Mouse (Mus musculus) megakaryocyte, embryonic 14.5 days (primary cell): ENCODE measurements around the gene Klhl26. TPM values are rescaled to one million over a fixed set of nuclear protein-coding genes. Genes with fewer than 3 reads are reported as not detected.

Experiments used
- H3K27me3 ChIP-seq: replicated peaks from 2 replicates; pipeline ENCODE3; 2012; ENCODE audit warnings: inconsistent platforms
- H3K36me3 ChIP-seq: replicated peaks from 2 replicates; pipeline ENCODE3; 2012; ENCODE audit warnings: low read length, inconsistent platforms, mixed read lengths
- H3K4me1 ChIP-seq: 2 replicates; pipeline ENCODE4 v1.6.1; 2012; ENCODE audit warnings: inconsistent platforms
- H3K4me3 ChIP-seq: replicated peaks from 2 replicates; pipeline ENCODE3; 2012; ENCODE audit warnings: moderate library complexity, mild to moderate bottlenecking, inconsistent platforms
- H3K9me3 ChIP-seq: 2 replicates; pipeline ENCODE4 v1.6.1; 2012; ENCODE audit warnings: inconsistent platforms
- FLI1 ChIP-seq: IDR thresholded peaks from 2 replicates; pipeline ENCODE4 v1.6.1; 2012; ENCODE audit warnings: low read length, inconsistent platforms, mixed read lengths
- GATA1 ChIP-seq: IDR thresholded peaks from 3 replicates; pipeline ENCODE4 v1.6.1; 2012; ENCODE audit warnings: mixed read lengths, low read length, inconsistent platforms, borderline replicate concordance
- polyA plus RNA-seq: library from polyadenylated mRNA; stranded (reverse); fragments of >175 nt; gene quantifications from 2 replicates; pipeline ENCODE4 v1.2.3, GENCODE M21; 2012; ENCODE audit warnings: low replicate concordance; ENCODE audit not compliant: insufficient read depth

Gene Klhl26
- polyA plus RNA-seq, 1 experiment, result 10.3 TPM

GRCm38 (mm10) chr8:70463306-70463705, 13.5 kb downstream of the Klhl26 start:
- Histone ChIP-seq H3K9me3 (peaks cover 8% of the 10 kb centered on the region), H3K36me3 (peaks cover 95% of the 10 kb centered on the region), H3K4me3 (no peak overlapping the region), H3K27me3 (no peaks in the 10 kb centered on the region), H3K4me1 (peaks cover 90% of the 10 kb centered on the region)
- no peak for TF ChIP-seq FLI1
- no peak for TF ChIP-seq GATA1

- H3K9me3 ChIP-seq, result peaks cover 8% of the 10 kb centered on the region
- no peak overlapping the region for H3K4me3 ChIP-seq
- H3K4me1 ChIP-seq, result peaks cover 90% of the 10 kb centered on the region
- peaks cover 95% of the 10 kb centered on the region for H3K36me3 ChIP-seq
- TF ChIP-seq GATA1 (no peak), FLI1 (no peak)
- H3K27me3 ChIP-seq, result no peaks in the 10 kb centered on the region
Measured at GRCm38 (mm10) chr8:70462516-70462813, 14.3 kb downstream of the Klhl26 start.

GRCm38 (mm10) chr8:70461765-70462515, 14.8 kb downstream of the Klhl26 start:
- Histone ChIP-seq H3K36me3 (peaks cover 95% of the 10 kb centered on the region), H3K27me3 (no peaks in the 10 kb centered on the region)
- TF ChIP-seq GATA1 (no peak), FLI1 (no peak)

GRCm38 (mm10) chr8:70460606-70461005, 16.2 kb downstream of the Klhl26 start:
- peaks cover 8% of the 10 kb centered on the region for H3K9me3 ChIP-seq
- peaks cover 95% of the 10 kb centered on the region for H3K36me3 ChIP-seq
- TF ChIP-seq GATA1, result no peak
- TF ChIP-seq FLI1, result no peak
- H3K4me3 ChIP-seq, result no peak overlapping the region
- peaks cover 86% of the 10 kb centered on the region for H3K4me1 ChIP-seq
- H3K27me3 ChIP-seq, result no peaks in the 10 kb centered on the region

More at GRCm38 (mm10) chr8:70461765-70462515, 14.8 kb downstream of the Klhl26 start:
- Histone ChIP-seq H3K4me1 (peaks cover 90% of the 10 kb centered on the region), H3K9me3 (peaks cover 8% of the 10 kb centered on the region), H3K4me3 (no peak overlapping the region)

GRCm38 (mm10) chr8:70460199-70460598, 16.6 kb downstream of the Klhl26 start:
- Histone ChIP-seq H3K36me3 (peaks cover 95% of the 10 kb centered on the region), H3K9me3 (peaks cover 8% of the 10 kb centered on the region), H3K4me1 (peaks cover 86% of the 10 kb centered on the region), H3K4me3 (peak overlapping the region; percentile 51), H3K27me3 (no peaks in the 10 kb centered on the region)
- TF ChIP-seq GATA1, result no peak
- no peak for TF ChIP-seq FLI1

- Histone ChIP-seq H3K4me1 (peaks cover 83% of the 10 kb centered on the region), H3K36me3 (peaks cover 93% of the 10 kb centered on the region), H3K27me3 (no peaks in the 10 kb centered on the region), H3K4me3 (no peak overlapping the region), H3K9me3 (peaks cover 8% of the 10 kb centered on the region)
- TF ChIP-seq GATA1 (no peak), FLI1 (no peak)
Measured at GRCm38 (mm10) chr8:70459636-70460035, 17.1 kb downstream of the Klhl26 start.

- TF ChIP-seq GATA1 (no peak), FLI1 (no peak)
- Histone ChIP-seq H3K4me3 (peak overlapping the region; percentile 73), H3K9me3 (peaks cover 8% of the 10 kb centered on the region), H3K36me3 (peaks cover 93% of the 10 kb centered on the region), H3K4me1 (peaks cover 85% of the 10 kb centered on the region), H3K27me3 (no peaks in the 10 kb centered on the region)
Measured at GRCm38 (mm10) chr8:70458462-70458861, 18.3 kb downstream of the Klhl26 start.

GRCm38 (mm10) chr8:70457882-70458281, 18.9 kb downstream of the Klhl26 start:
- H3K9me3 ChIP-seq, result peaks cover 8% of the 10 kb centered on the region
- no peak overlapping the region for H3K4me3 ChIP-seq
- H3K27me3 ChIP-seq, result no peaks in the 10 kb centered on the region
- peaks cover 95% of the 10 kb centered on the region for H3K36me3 ChIP-seq
- H3K4me1 ChIP-seq, result peaks cover 88% of the 10 kb centered on the region
- TF ChIP-seq GATA1, result no peak
- TF ChIP-seq FLI1, result no peak

GRCm38 (mm10) chr8:70456996-70457395, 19.8 kb downstream of the Klhl26 start:
- Histone ChIP-seq H3K36me3 (peaks cover 95% of the 10 kb centered on the region), H3K27me3 (no peaks in the 10 kb centered on the region), H3K9me3 (peaks cover 8% of the 10 kb centered on the region), H3K4me1 (peaks cover 88% of the 10 kb centered on the region), H3K4me3 (peak overlapping the region; percentile 7)
- no peak for TF ChIP-seq FLI1
- TF ChIP-seq GATA1, result no peak

GRCm38 (mm10) chr8:70453852-70454251, 22.9 kb downstream of the Klhl26 start:
- H3K27me3 ChIP-seq, result no peaks in the 10 kb centered on the region
- H3K4me1 ChIP-seq, result peaks cover 86% of the 10 kb centered on the region
- H3K36me3 ChIP-seq, result peaks cover 97% of the 10 kb centered on the region
- H3K9me3 ChIP-seq, result no peaks in the 10 kb centered on the region
- no peak overlapping the region for H3K4me3 ChIP-seq
- TF ChIP-seq FLI1 (no peak), GATA1 (no peak)
